Mouse (Mus musculus): ENCODE data around the gene Gpatch1. TPM values are rescaled to one million over a fixed set of nuclear protein-coding genes. Genes with fewer than 3 reads are reported as not detected.
"Not testable (repeated sequence)": the region's sequence is repeated elsewhere in the genome, so short reads cannot be mapped to it uniquely, and the experiment has no call there.

The Gpatch1 gene
- total RNA-seq, 1 experiment from 2014 or later, result 19.0 TPM

- ATAC-seq (replicated peaks; ENCODE audit: low read depth, poor library complexity, severe bottlenecking), result peak; percentile 17
Observed at GRCm38 (mm10) chr7:35333231-35333651, 15.0 kb upstream of the Gpatch1 start.

- no peak for ATAC-seq (replicated peaks; ENCODE audit: low read depth, poor library complexity, severe bottlenecking)
Observed at GRCm38 (mm10) chr7:35331590-35331989, 13.3 kb upstream of the Gpatch1 start.

GRCm38 (mm10) chr7:35322732-35323420, 4.6 kb upstream of the Gpatch1 start:
- no peak for ATAC-seq (replicated peaks; ENCODE audit: low read depth, poor library complexity, severe bottlenecking)

GRCm38 (mm10) chr7:35322161-35322560, 3.9 kb upstream of the Gpatch1 start:
- ATAC-seq (replicated peaks; ENCODE audit: low read depth, poor library complexity, severe bottlenecking), result no peak

GRCm38 (mm10) chr7:35319755-35320154, 1.5 kb upstream of the Gpatch1 start:
- no peak for ATAC-seq (replicated peaks; ENCODE audit: low read depth, poor library complexity, severe bottlenecking)

GRCm38 (mm10) chr7:35319221-35319620, 981 bp upstream of the Gpatch1 start:
- not testable (repeated sequence) for ATAC-seq (replicated peaks; ENCODE audit: low read depth, poor library complexity, severe bottlenecking)

- ATAC-seq (replicated peaks; ENCODE audit: low read depth, poor library complexity, severe bottlenecking), result no peak
Observed at GRCm38 (mm10) chr7:35314156-35314555, 4.1 kb downstream of the Gpatch1 start.

- no peak for ATAC-seq (replicated peaks; ENCODE audit: low read depth, poor library complexity, severe bottlenecking)
Observed at GRCm38 (mm10) chr7:35311214-35311613, 7.0 kb downstream of the Gpatch1 start.

- no peak for ATAC-seq (replicated peaks; ENCODE audit: low read depth, poor library complexity, severe bottlenecking)
Observed at GRCm38 (mm10) chr7:35300792-35301191, 17.4 kb downstream of the Gpatch1 start.

- no peak for ATAC-seq (replicated peaks; ENCODE audit: low read depth, poor library complexity, severe bottlenecking)
Observed at GRCm38 (mm10) chr7:35299656-35300055, 18.6 kb downstream of the Gpatch1 start.

GRCm38 (mm10) chr7:35297886-35298285, 20.4 kb downstream of the Gpatch1 start:
- ATAC-seq (replicated peaks; ENCODE audit: low read depth, poor library complexity, severe bottlenecking), result no peak

GRCm38 (mm10) chr7:35295631-35296030, 22.6 kb downstream of the Gpatch1 start:
- ATAC-seq (replicated peaks; ENCODE audit: low read depth, poor library complexity, severe bottlenecking), result no peak

GRCm38 (mm10) chr7:35293464-35293863, 24.8 kb downstream of the Gpatch1 start:
- ATAC-seq (replicated peaks; ENCODE audit: low read depth, poor library complexity, severe bottlenecking), result no peak

GRCm38 (mm10) chr7:35278933-35279332, 39.3 kb downstream of the Gpatch1 start:
- ATAC-seq (replicated peaks; ENCODE audit: low read depth, poor library complexity, severe bottlenecking), result no peak

GRCm38 (mm10) chr7:35277433-35277832, 40.8 kb downstream of the Gpatch1 start:
- no peak for ATAC-seq (replicated peaks; ENCODE audit: low read depth, poor library complexity, severe bottlenecking)

GRCm38 (mm10) chr7:35269443-35270024, 48.7 kb downstream of the Gpatch1 start:
- peak; percentile 83 for ATAC-seq (replicated peaks; ENCODE audit: low read depth, poor library complexity, severe bottlenecking)

GRCm38 (mm10) chr7:35267841-35268240, 50.4 kb downstream of the Gpatch1 start:
- no peak for ATAC-seq (replicated peaks; ENCODE audit: low read depth, poor library complexity, severe bottlenecking)

- ATAC-seq (replicated peaks; ENCODE audit: low read depth, poor library complexity, severe bottlenecking), result no peak
Observed at GRCm38 (mm10) chr7:35266666-35267065, 51.6 kb downstream of the Gpatch1 start.

- ATAC-seq (replicated peaks; ENCODE audit: low read depth, poor library complexity, severe bottlenecking), result peak; percentile 55; the same call in 1 of the 2 replicates
Observed at GRCm38 (mm10) chr7:35264746-35265145, 53.5 kb downstream of the Gpatch1 start.

GRCm38 (mm10) chr7:35263595-35264489, 54.4 kb downstream of the Gpatch1 start:
- no peak for ATAC-seq (replicated peaks; ENCODE audit: low read depth, poor library complexity, severe bottlenecking)

GRCm38 (mm10) chr7:35259384-35259783, 58.9 kb downstream of the Gpatch1 start:
- no peak for ATAC-seq (replicated peaks; ENCODE audit: low read depth, poor library complexity, severe bottlenecking)
